15 mouse cellular contexts compared by ENCODE assay signal in the genomic region with DNA sequence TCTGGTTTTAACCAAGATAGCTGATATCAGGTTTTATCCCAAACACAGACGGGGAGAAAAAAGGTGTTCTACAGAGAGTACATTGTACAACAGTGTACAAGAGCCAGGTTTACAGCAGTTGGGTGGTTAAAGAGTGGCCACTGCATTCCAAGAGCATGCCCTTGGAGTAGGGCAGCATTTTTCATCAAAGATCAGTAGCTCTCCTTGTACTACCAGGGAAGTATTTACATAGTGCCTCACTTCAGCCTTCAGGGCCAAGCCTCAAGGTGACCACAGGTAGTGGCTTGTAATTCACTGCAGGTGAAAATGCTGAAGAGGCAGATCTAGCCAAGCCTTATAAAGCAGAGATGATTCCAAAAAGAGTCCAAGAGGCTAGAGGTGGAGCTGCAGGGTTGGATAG.
"Had no signal": no experiment of that assay in that cellular context is flagged by ENCODE, and none has a peak within 500 bp of the region (broad histone marks: within the 10 kb centered on the region; RNA-seq: fewer than 3 reads in every experiment).

No protein-coding gene starts in this region.

- DNase-seq: retina, postnatal 1 day; right cerebral cortex, adult 18-20 months; right cerebral cortex, postnatal 14 days; right cerebral cortex, postnatal 25 days; right cerebral cortex, postnatal 4 days; spleen, adult 18-20 months; thymus, adult 18-20 months; thymus, adult 2 months; thymus, postnatal 14 days; thymus, postnatal 25 days; thymus, postnatal 36 days; thymus, postnatal 4 days had no signal

- H3K27me3 ChIP-seq: neural tube, embryonic 12.5 days; neural tube, embryonic 13.5 days; neural tube, embryonic 15.5 days had no signal

- H3K9me3 ChIP-seq: neural tube, embryonic 12.5 days; neural tube, embryonic 13.5 days; neural tube, embryonic 15.5 days had no signal

- H3K36me3 ChIP-seq: neural tube, embryonic 12.5 days; neural tube, embryonic 13.5 days; neural tube, embryonic 15.5 days had no signal

- H3K27ac ChIP-seq: neural tube, embryonic 12.5 days; neural tube, embryonic 13.5 days; neural tube, embryonic 15.5 days had no signal

- H3K4me1 ChIP-seq: neural tube, embryonic 12.5 days; neural tube, embryonic 13.5 days; neural tube, embryonic 15.5 days had no signal

- H3K4me3 ChIP-seq: neural tube, embryonic 12.5 days; neural tube, embryonic 13.5 days; neural tube, embryonic 15.5 days had no signal

- H3K9ac ChIP-seq: neural tube, embryonic 12.5 days; neural tube, embryonic 13.5 days; neural tube, embryonic 15.5 days had no signal

- H3K4me2 ChIP-seq: neural tube, embryonic 12.5 days; neural tube, embryonic 13.5 days; neural tube, embryonic 15.5 days had no signal
